Mouse (Mus musculus): ENCODE data around the gene Ptgds.

DNA sequence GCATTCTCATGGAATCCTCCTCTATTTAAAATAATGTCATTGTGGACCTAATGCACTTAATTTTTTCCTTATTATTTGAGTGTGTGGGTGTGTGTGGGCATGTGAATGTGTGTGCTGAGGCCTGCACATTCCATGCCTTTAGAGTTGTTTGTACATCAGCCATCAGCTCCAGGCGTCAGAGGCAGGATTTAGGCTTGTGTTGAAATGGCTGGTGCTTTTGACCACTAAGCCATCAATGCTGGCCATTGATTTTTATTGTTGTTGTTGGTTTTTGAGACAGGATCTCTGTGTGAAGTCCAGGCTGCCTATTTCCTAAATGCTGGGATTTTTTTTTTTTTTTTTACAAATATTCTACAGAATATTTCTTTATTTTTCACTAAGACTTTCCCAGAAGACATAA lies 16.9 kb downstream of the Ptgds start:
- TF ChIP-seq EP300 (IDR thresholded peaks at IDR 0.05; ENCODE audit: insufficient read depth, low read depth, low read length) (no peak), CTCF (IDR thresholded peaks at IDR 0.05) (no peak)
